Mouse (Mus musculus) heart, adult 9 months (tissue): ENCODE measurements around the gene Gm19965.

Source experiments
- DNase-seq, 2 experiments: peaks; one replicate each; pipeline ENCODE4 v3.0.0; 2022; ENCODE audit warnings: low spot score in 2 of 2

The Gm19965 gene

DNA sequence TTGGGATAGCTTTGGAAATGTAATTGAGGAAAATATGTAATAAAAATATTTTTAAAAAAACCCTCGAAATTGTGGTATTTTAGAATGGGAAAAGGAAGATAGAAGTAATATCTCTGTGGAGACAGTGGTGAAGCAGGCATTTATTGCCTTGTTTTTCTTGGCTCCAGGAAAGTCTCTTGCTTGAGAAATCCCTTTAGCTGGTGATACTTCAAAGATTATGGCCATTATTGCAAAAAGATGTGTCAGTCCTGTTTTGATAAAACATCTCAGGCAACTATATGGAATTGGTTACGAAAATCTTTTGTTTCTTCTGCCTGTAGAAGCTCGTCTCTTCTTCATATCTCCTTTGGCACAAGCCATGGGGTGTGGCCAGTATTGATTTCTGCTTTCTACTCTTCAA is at the start of gene Gm19965:
Gm19965 (plus strand) TSS at position 301 of the 400 bp plus-strand sequence.
- DNase-seq = no peak

GRCm38 (mm10) chr1:116782471-116782989 is 20.3 kb upstream of the Gm19965 start:
- no peak for DNase-seq
